Mouse (Mus musculus): Measurements from ENCODE around the gene Ankrd23. TPM values are rescaled to one million over a fixed set of nuclear protein-coding genes. Genes with fewer than 3 reads are reported as not detected.

The Ankrd23 gene
- polyA plus RNA-seq, 1 experiment from 2014 or later = 7.3 TPM

- no peak for ATAC-seq (ENCODE audit: insufficient number of reproducible peaks, low FRiP score, low TSS enrichment, low read depth)
- Histone ChIP-seq H3K27ac (replicated peaks; ENCODE audit: low read depth, low read length) (no peak overlapping the region), H3K36me3 (ENCODE audit: control insufficient read depth, insufficient read depth, low read length) (peaks cover 17% of the 10 kb centered on the region; the same call in 1 of the 2 replicates), H3K9me3 (ENCODE audit: control insufficient read depth, low read length) (no peaks in the 10 kb centered on the region), H3K27me3 (ENCODE audit: control insufficient read depth, insufficient read depth, low read length) (no peaks in the 10 kb centered on the region), H3K4me3 (ENCODE audit: low read depth, low read length) (no peak overlapping the region), H3K4me2 (ENCODE audit: low read depth, severe bottlenecking) (no peak overlapping the region), H3K4me1 (ENCODE audit: control insufficient read depth, insufficient read depth, low read length) (peaks cover 28% of the 10 kb centered on the region), H3K9ac (ENCODE audit: low read length) (no peak overlapping the region)
- DNase-seq (ENCODE audit: low spot score) = no peak
- WGBS = 89% methylated on average over 2 of the region's 2 CpGs
Measured at GRCm38 (mm10) chr1:36545382-36545781, 8.7 kb upstream of the Ankrd23 start.

- no peak overlapping the region for H3K4me2 ChIP-seq (ENCODE audit: low read depth, severe bottlenecking)
- H3K4me3 ChIP-seq (ENCODE audit: low read depth, low read length) = no peak overlapping the region
- 90% methylated on average over 9 of the region's 9 CpGs for WGBS
- H3K36me3 ChIP-seq (ENCODE audit: control insufficient read depth, insufficient read depth, low read length) = peaks cover 11% of the 10 kb centered on the region; the same call in 1 of the 2 replicates
- ATAC-seq (ENCODE audit: insufficient number of reproducible peaks, low FRiP score, low TSS enrichment, low read depth) (no peak), DNase-seq (ENCODE audit: low spot score) (no peak)
- H3K27ac ChIP-seq (replicated peaks; ENCODE audit: low read depth, low read length) = no peak overlapping the region
- H3K9me3 ChIP-seq (ENCODE audit: control insufficient read depth, low read length) = no peaks in the 10 kb centered on the region
- no peak overlapping the region for H3K9ac ChIP-seq (ENCODE audit: low read length)
- H3K4me1 ChIP-seq (ENCODE audit: control insufficient read depth, insufficient read depth, low read length) = peaks cover 9% of the 10 kb centered on the region; the same call in 1 of the 2 replicates
- no peaks in the 10 kb centered on the region for H3K27me3 ChIP-seq (ENCODE audit: control insufficient read depth, insufficient read depth, low read length)
Measured at GRCm38 (mm10) chr1:36542925-36543324, 6.2 kb upstream of the Ankrd23 start.

GRCm38 (mm10) chr1:36541844-36542243, 5.2 kb upstream of the Ankrd23 start:
- ATAC-seq (ENCODE audit: insufficient number of reproducible peaks, low FRiP score, low TSS enrichment, low read depth) (no peak), DNase-seq (ENCODE audit: low spot score) (no peak)
- Histone ChIP-seq H3K27me3 (ENCODE audit: control insufficient read depth, insufficient read depth, low read length) (no peaks in the 10 kb centered on the region), H3K4me1 (ENCODE audit: control insufficient read depth, insufficient read depth, low read length) (peaks cover 5% of the 10 kb centered on the region; the same call in 1 of the 2 replicates), H3K9me3 (ENCODE audit: control insufficient read depth, low read length) (no peaks in the 10 kb centered on the region), H3K27ac (replicated peaks; ENCODE audit: low read depth, low read length) (no peak overlapping the region), H3K4me2 (ENCODE audit: low read depth, severe bottlenecking) (no peak overlapping the region), H3K9ac (ENCODE audit: low read length) (no peak overlapping the region), H3K4me3 (ENCODE audit: low read depth, low read length) (no peak overlapping the region), H3K36me3 (ENCODE audit: control insufficient read depth, insufficient read depth, low read length) (peaks cover 11% of the 10 kb centered on the region; the same call in 1 of the 2 replicates)
- WGBS = 96% methylated on average over 16 of the region's 16 CpGs

- Histone ChIP-seq H3K36me3 (ENCODE audit: control insufficient read depth, insufficient read depth, low read length) (peaks cover 11% of the 10 kb centered on the region; the same call in 1 of the 2 replicates), H3K9ac (ENCODE audit: low read length) (no peak overlapping the region)
Measured at GRCm38 (mm10) chr1:36540807-36541206, 4.1 kb upstream of the Ankrd23 start.

GRCm38 (mm10) chr1:36540132-36540531, 3.4 kb upstream of the Ankrd23 start:
- Histone ChIP-seq H3K9me3 (ENCODE audit: control insufficient read depth, low read length) (no peaks in the 10 kb centered on the region), H3K27me3 (ENCODE audit: control insufficient read depth, insufficient read depth, low read length) (no peaks in the 10 kb centered on the region), H3K4me3 (ENCODE audit: low read depth, low read length) (no peak overlapping the region), H3K36me3 (ENCODE audit: control insufficient read depth, insufficient read depth, low read length) (peaks cover 11% of the 10 kb centered on the region; the same call in 1 of the 2 replicates), H3K27ac (replicated peaks; ENCODE audit: low read depth, low read length) (no peak overlapping the region), H3K9ac (ENCODE audit: low read length) (no peak overlapping the region), H3K4me1 (ENCODE audit: control insufficient read depth, insufficient read depth, low read length) (no peaks in the 10 kb centered on the region), H3K4me2 (ENCODE audit: low read depth, severe bottlenecking) (no peak overlapping the region)
- ATAC-seq (ENCODE audit: insufficient number of reproducible peaks, low FRiP score, low TSS enrichment, low read depth) = no peak
- WGBS = 93% methylated on average over 11 of the region's 11 CpGs
- DNase-seq (ENCODE audit: low spot score) = no peak

More at GRCm38 (mm10) chr1:36540807-36541206, 4.1 kb upstream of the Ankrd23 start:
- Histone ChIP-seq H3K27me3 (ENCODE audit: control insufficient read depth, insufficient read depth, low read length) (no peaks in the 10 kb centered on the region), H3K9me3 (ENCODE audit: control insufficient read depth, low read length) (no peaks in the 10 kb centered on the region), H3K27ac (replicated peaks; ENCODE audit: low read depth, low read length) (no peak overlapping the region), H3K4me1 (ENCODE audit: control insufficient read depth, insufficient read depth, low read length) (0 out of 2 replicates have a peak, but pooled peaks cover 2% of the 10 kb centered on the region), H3K4me3 (ENCODE audit: low read depth, low read length) (no peak overlapping the region), H3K4me2 (ENCODE audit: low read depth, severe bottlenecking) (no peak overlapping the region)
- WGBS = 95% methylated on average over 12 of the region's 12 CpGs
- ATAC-seq (ENCODE audit: insufficient number of reproducible peaks, low FRiP score, low TSS enrichment, low read depth) (no peak), DNase-seq (ENCODE audit: low spot score) (no peak)

GRCm38 (mm10) chr1:36539186-36539585, 2.5 kb upstream of the Ankrd23 start, which contains the start of gene Gm42417:
Gm42417 (minus strand) TSS chr1:36539429.
- no peaks in the 10 kb centered on the region for H3K27me3 ChIP-seq (ENCODE audit: control insufficient read depth, insufficient read depth, low read length)
- H3K4me2 ChIP-seq (ENCODE audit: low read depth, severe bottlenecking) = no peak within 1 kb of the TSS
- DNase-seq (ENCODE audit: low spot score) = no peak
- no peak within 1 kb of the TSS for H3K9ac ChIP-seq (ENCODE audit: low read length)
- H3K27ac ChIP-seq (replicated peaks; ENCODE audit: low read depth, low read length) = no peak within 1 kb of the TSS
- H3K9me3 ChIP-seq (ENCODE audit: control insufficient read depth, low read length) = no peaks in the 10 kb centered on the region
- H3K36me3 ChIP-seq (ENCODE audit: control insufficient read depth, insufficient read depth, low read length) = peaks cover 11% of the 10 kb centered on the region; the same call in 1 of the 2 replicates
- no peaks in the 10 kb centered on the region for H3K4me1 ChIP-seq (ENCODE audit: control insufficient read depth, insufficient read depth, low read length)
- H3K4me3 ChIP-seq (ENCODE audit: low read depth, low read length) = no peak within 1 kb of the TSS
- WGBS = 35% methylated on average over 9 of the region's 9 CpGs
- ATAC-seq (ENCODE audit: insufficient number of reproducible peaks, low FRiP score, low TSS enrichment, low read depth) = no peak

GRCm38 (mm10) chr1:36538727-36539126, 2.0 kb upstream of the Ankrd23 start:
- Histone ChIP-seq H3K36me3 (ENCODE audit: control insufficient read depth, insufficient read depth, low read length) (peaks cover 11% of the 10 kb centered on the region; the same call in 1 of the 2 replicates), H3K9ac (ENCODE audit: low read length) (no peak overlapping the region), H3K27ac (replicated peaks; ENCODE audit: low read depth, low read length) (no peak overlapping the region), H3K9me3 (ENCODE audit: control insufficient read depth, low read length) (no peaks in the 10 kb centered on the region), H3K27me3 (ENCODE audit: control insufficient read depth, insufficient read depth, low read length) (no peaks in the 10 kb centered on the region), H3K4me1 (ENCODE audit: control insufficient read depth, insufficient read depth, low read length) (no peaks in the 10 kb centered on the region), H3K4me3 (ENCODE audit: low read depth, low read length) (no peak overlapping the region), H3K4me2 (ENCODE audit: low read depth, severe bottlenecking) (no peak overlapping the region)
- no peak for DNase-seq (ENCODE audit: low spot score)
- 87% methylated on average over 4 of the region's 4 CpGs for WGBS
- ATAC-seq (ENCODE audit: insufficient number of reproducible peaks, low FRiP score, low TSS enrichment, low read depth) = no peak

- WGBS = 80% methylated on average over 8 of the region's 8 CpGs
- H3K9me3 ChIP-seq (ENCODE audit: control insufficient read depth, low read length) = no peaks in the 10 kb centered on the region
- H3K4me3 ChIP-seq (ENCODE audit: low read depth, low read length) = no peak overlapping the region
- H3K27ac ChIP-seq (replicated peaks; ENCODE audit: low read depth, low read length) = no peak overlapping the region
- no peak overlapping the region for H3K9ac ChIP-seq (ENCODE audit: low read length)
- no peak overlapping the region for H3K4me2 ChIP-seq (ENCODE audit: low read depth, severe bottlenecking)
- peaks cover 5% of the 10 kb centered on the region; the same call in 1 of the 2 replicates for H3K36me3 ChIP-seq (ENCODE audit: control insufficient read depth, insufficient read depth, low read length)
- H3K27me3 ChIP-seq (ENCODE audit: control insufficient read depth, insufficient read depth, low read length) = no peaks in the 10 kb centered on the region
- no peak for DNase-seq (ENCODE audit: low spot score)
- no peak for ATAC-seq (ENCODE audit: insufficient number of reproducible peaks, low FRiP score, low TSS enrichment, low read depth)
- no peaks in the 10 kb centered on the region for H3K4me1 ChIP-seq (ENCODE audit: control insufficient read depth, insufficient read depth, low read length)
Measured at GRCm38 (mm10) chr1:36536397-36536728, 320 bp downstream of the Ankrd23 start.

Measured in limb, embryonic 11.5 days (tissue).